Mouse (Mus musculus) liver, embryonic 14.5 days (tissue): ENCODE measurements at regions not wholly inside any gene's neighbourhood (a gene's known extent, or its start where the extent isn't known, plus 50 kb on each side); places are given as distances from the start of the nearest gene placed in this dataset.

Experiments
- CTCF ChIP-seq: IDR thresholded peaks from 2 replicates; pipeline ENCODE4 v1.5.1; 2016; ENCODE audit warnings: antibody characterized with exemption, low read depth, control low read depth
- EP300 ChIP-seq: IDR thresholded peaks from 2 replicates; pipeline ENCODE4 v1.6.1; 2016; ENCODE audit warnings: antibody characterized with exemption, low read depth

GRCm38 (mm10) chr7:62261688-62262114 is 84.7 kb upstream of the Ndn start:
- TF ChIP-seq CTCF, result no peak
- TF ChIP-seq EP300, result no peak
